Mouse (Mus musculus) G1E (cell line): ENCODE results near the gene Dock8. TPM values are rescaled to one million over a fixed set of nuclear protein-coding genes. Genes with fewer than 3 reads are reported as not detected.

Experiments used
- ATAC-seq: 2 replicates; pipeline ENCODE4 v1.8.0; 2016; ENCODE audit warnings: mild to moderate bottlenecking; ENCODE audit not compliant: insufficient number of reproducible peaks, poor library complexity, low FRiP score, severe bottlenecking; ENCODE audit errors: extremely low read depth
- DNase-seq: peaks from one replicate; pipeline ENCODE4 v3.0.0; 2012; ENCODE audit warnings: low spot score
- H3K27me3 ChIP-seq: 2 replicates; pipeline ENCODE4 v1.6.1; 2012; ENCODE audit warnings: mild to moderate bottlenecking, low read length, inconsistent platforms; ENCODE audit not compliant: insufficient read depth
- H3K36me3 ChIP-seq: replicated peaks from 2 replicates; pipeline ENCODE3; 2012; ENCODE audit warnings: mild to moderate bottlenecking, inconsistent platforms
- H3K4me1 ChIP-seq: 2 replicates; pipeline ENCODE4 v1.6.1; 2012; ENCODE audit warnings: low read depth, low read length, inconsistent platforms, mixed read lengths; ENCODE audit not compliant: insufficient read depth
- H3K4me3 ChIP-seq: 2 replicates; pipeline ENCODE4 v1.5.1; 2012; ENCODE audit warnings: low read depth, mild to moderate bottlenecking, inconsistent platforms, low read length, moderate library complexity, mixed read lengths
- H3K9me3 ChIP-seq: replicated peaks from 2 replicates; pipeline ENCODE4 v1.6.1; 2012; ENCODE audit warnings: inconsistent platforms
- CTCF ChIP-seq: IDR thresholded peaks from 2 replicates; pipeline ENCODE4 v1.5.1; 2012; ENCODE audit warnings: low read depth, low read length, inconsistent platforms, mixed read lengths
- GATA1 ChIP-seq: IDR thresholded peaks from 2 replicates; pipeline ENCODE4 v1.6.1; 2012; ENCODE audit warnings: borderline replicate concordance, low read length, inconsistent platforms, mixed read lengths
- GATA2 ChIP-seq: IDR thresholded peaks from 2 replicates; pipeline ENCODE4 v1.6.1; 2012; ENCODE audit warnings: low read depth, low read length, inconsistent platforms, borderline replicate concordance
- POLR2AphosphoS5 ChIP-seq: IDR thresholded peaks from 2 replicates; pipeline ENCODE4 v1.6.1; 2012; ENCODE audit warnings: low read depth, low read length, inconsistent platforms; ENCODE audit not compliant: insufficient replicate concordance
- TAL1 ChIP-seq: conservative IDR thresholded peaks from 2 replicates; pipeline ENCODE4 v1.6.1; 2012; ENCODE audit warnings: low read depth, low read length, inconsistent platforms, mixed read lengths
- polyA plus RNA-seq: library from polyadenylated mRNA; stranded (reverse); fragments of >175 nt; gene quantifications from 2 replicates; pipeline ENCODE4 v1.2.3, GENCODE M21; 2012
- total RNA-seq, 2 experiments: library from RNA; stranded (forward) in 1 of 2; stranded (reverse) in 1 of 2; fragments of 200-1000 nt in 1 of 2; fragments of >200 nt in 1 of 2; fragmentation: Nextera tagmentation in 1 of 2; gene quantifications; 2 replicates each; pipeline ENCODE4 v1.2.3; 2014 to 2017

The Dock8 gene
- total and polyA plus RNA-seq, 3 experiments: 0.01 to 0.16 TPM; not detected in 1

GRCm38 (mm10) chr19:25106315-25106714, 107.0 kb downstream of the Dock8 start:
- Histone ChIP-seq H3K9me3 (peaks cover 53% of the 10 kb centered on the region), H3K27me3 (no peaks in the 10 kb centered on the region), H3K36me3 (no peaks in the 10 kb centered on the region), H3K4me1 (no peaks in the 10 kb centered on the region), H3K4me3 (no peak overlapping the region)
- ATAC-seq (no peak), DNase-seq (no peak)
- no peak for TF ChIP-seq GATA1
- TF ChIP-seq POLR2AphosphoS5: no peak
- no peak for TF ChIP-seq TAL1
- TF ChIP-seq CTCF: no peak
- no peak for TF ChIP-seq GATA2

- Histone ChIP-seq H3K4me3 (no peak overlapping the region), H3K27me3 (no peaks in the 10 kb centered on the region), H3K36me3 (no peaks in the 10 kb centered on the region), H3K9me3 (peaks cover 51% of the 10 kb centered on the region), H3K4me1 (no peaks in the 10 kb centered on the region)
- TF ChIP-seq TAL1 (no peak), CTCF (no peak)
- DNase-seq (no peak), ATAC-seq (no peak)
These were observed 108.1 kb downstream of the Dock8 start for GRCm38 (mm10) chr19:25107417-25107816.

- no peak for ATAC-seq
- no peaks in the 10 kb centered on the region for H3K27me3 ChIP-seq
- no peak overlapping the region for H3K4me3 ChIP-seq
- no peaks in the 10 kb centered on the region for H3K4me1 ChIP-seq
- H3K36me3 ChIP-seq: no peaks in the 10 kb centered on the region
- no peak for DNase-seq
- H3K9me3 ChIP-seq: peaks cover 31% of the 10 kb centered on the region
- TF ChIP-seq CTCF: no peak
- no peak for TF ChIP-seq GATA1
- no peak for TF ChIP-seq POLR2AphosphoS5
- no peak for TF ChIP-seq TAL1
- TF ChIP-seq GATA2: no peak
These were observed 112.4 kb downstream of the Dock8 start for GRCm38 (mm10) chr19:25111591-25112233.

GRCm38 (mm10) chr19:25116981-25117380, 117.6 kb downstream of the Dock8 start:
- no peak for ATAC-seq
- no peak for DNase-seq

GRCm38 (mm10) chr19:25122417-25122816, 123.1 kb downstream of the Dock8 start:
- H3K36me3 ChIP-seq: no peaks in the 10 kb centered on the region
- H3K4me3 ChIP-seq: no peak overlapping the region
- DNase-seq (no peak), ATAC-seq (no peak)
- no peaks in the 10 kb centered on the region for H3K4me1 ChIP-seq
- H3K27me3 ChIP-seq: no peaks in the 10 kb centered on the region
- TF ChIP-seq GATA1: no peak
- TF ChIP-seq TAL1: no peak
- peaks cover 67% of the 10 kb centered on the region for H3K9me3 ChIP-seq

More at GRCm38 (mm10) chr19:25116981-25117380, 117.6 kb downstream of the Dock8 start:
- no peaks in the 10 kb centered on the region for H3K27me3 ChIP-seq
- H3K36me3 ChIP-seq: no peaks in the 10 kb centered on the region
- H3K4me3 ChIP-seq: no peak overlapping the region
- TF ChIP-seq CTCF: no peak
- no peak for TF ChIP-seq GATA1
- TF ChIP-seq TAL1: no peak
- TF ChIP-seq POLR2AphosphoS5: no peak
- TF ChIP-seq GATA2: no peak
- H3K9me3 ChIP-seq: peaks cover 38% of the 10 kb centered on the region
- no peaks in the 10 kb centered on the region for H3K4me1 ChIP-seq

GRCm38 (mm10) chr19:25123031-25123430, 123.7 kb downstream of the Dock8 start:
- TF ChIP-seq POLR2AphosphoS5 (no peak), GATA1 (no peak)
- Histone ChIP-seq H3K9me3 (peaks cover 73% of the 10 kb centered on the region), H3K36me3 (no peaks in the 10 kb centered on the region), H3K4me1 (no peaks in the 10 kb centered on the region), H3K27me3 (no peaks in the 10 kb centered on the region), H3K4me3 (no peak overlapping the region)
- ATAC-seq (no peak), DNase-seq (no peak)

- Histone ChIP-seq H3K4me3 (no peak overlapping the region), H3K9me3 (peaks cover 73% of the 10 kb centered on the region), H3K27me3 (no peaks in the 10 kb centered on the region), H3K36me3 (no peaks in the 10 kb centered on the region), H3K4me1 (no peaks in the 10 kb centered on the region)
- no peak for ATAC-seq
- TF ChIP-seq GATA2 (no peak), POLR2AphosphoS5 (no peak), CTCF (no peak), TAL1 (no peak), GATA1 (no peak)
- no peak for DNase-seq
These were observed 124.1 kb downstream of the Dock8 start for GRCm38 (mm10) chr19:25123461-25123860.
